Mouse (Mus musculus) bone marrow, adult 2 months (tissue): ENCODE results near the gene Atg10.

Experiments
- CTCF ChIP-seq: fragments of 200-500 bp; IDR thresholded peaks from 2 replicates; pipeline ENCODE4 v1.5.1; 2011; ENCODE audit warnings: low read length, control low read depth; ENCODE audit not compliant: control insufficient read depth, insufficient read depth
- POLR2A ChIP-seq: fragments of 200-500 bp; IDR thresholded peaks from 2 replicates; pipeline ENCODE4 v1.6.1; 2011; ENCODE audit warnings: low read depth, mild to moderate bottlenecking, control low read depth, low read length, borderline replicate concordance; ENCODE audit not compliant: control insufficient read depth

DNA sequence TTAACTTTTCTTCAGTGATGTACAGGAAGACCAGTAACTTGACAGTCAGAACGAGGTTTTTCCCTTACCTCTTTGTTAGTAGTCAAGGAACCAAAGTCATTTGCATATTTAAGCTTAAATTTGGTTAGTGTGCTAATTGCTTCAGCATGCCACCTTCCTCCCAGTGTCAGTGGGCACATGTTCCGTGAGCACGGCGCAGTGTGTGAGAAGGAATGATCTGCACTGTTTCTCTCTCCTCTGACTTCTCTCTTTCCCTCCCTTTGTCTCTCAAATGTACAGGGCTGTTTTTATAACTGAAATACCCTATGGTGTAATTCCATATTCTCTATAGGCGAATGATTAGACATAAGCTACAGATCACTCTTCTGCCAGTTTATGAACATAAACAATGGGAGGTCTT lies 284.2 kb downstream of the Atg10 start:
- TF ChIP-seq POLR2A (no peak), CTCF (0 out of 2 replicates have a peak, but pooled peaks have one; percentile 3)
